Mouse (Mus musculus): ENCODE data around the gene Hsd17b1. TPM values are rescaled to one million over a fixed set of nuclear protein-coding genes. Genes with fewer than 3 reads are reported as not detected.
"Not testable (repeated sequence)": the region's sequence is repeated elsewhere in the genome, so short reads cannot be mapped to it uniquely, and the experiment has no call there.

Gene Hsd17b1
- polyA plus RNA-seq, 1 experiment from 2014 or later: 0.35 TPM

DNA sequence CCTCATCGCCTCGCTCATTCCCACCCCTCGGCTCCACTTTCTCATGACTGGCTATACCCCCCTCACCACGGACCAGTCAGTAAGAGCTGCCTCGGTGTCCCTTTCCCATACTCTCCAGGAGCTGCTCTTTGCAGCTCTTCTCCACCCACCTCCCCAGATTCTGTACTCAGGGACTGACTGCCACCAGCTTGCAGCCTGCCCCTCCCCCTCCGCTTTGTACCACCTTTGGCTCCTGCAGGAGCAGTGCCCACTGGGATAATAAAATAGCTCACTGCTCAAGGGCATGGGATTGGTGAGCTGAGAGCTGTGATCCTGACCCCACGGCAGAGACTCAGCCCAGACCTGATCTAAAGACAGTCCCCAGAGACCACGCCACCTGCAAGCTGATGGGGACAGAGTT, 46.3 kb downstream of the Hsd17b1 start:
- not testable (repeated sequence) for H3K4me1 ChIP-seq (ENCODE audit: control insufficient read depth, insufficient read depth, low read length); H3K9ac ChIP-seq (replicated peaks; ENCODE audit: low read depth, low read length); H3K27me3 ChIP-seq (ENCODE audit: control insufficient read depth, insufficient read depth, low read length); H3K4me3 ChIP-seq (ENCODE audit: low read depth, low read length); H3K4me2 ChIP-seq (ENCODE audit: low read depth, low read length); H3K9me3 ChIP-seq (ENCODE audit: control insufficient read depth, low read length); ATAC-seq (ENCODE audit: low read depth); H3K27ac ChIP-seq (ENCODE audit: low read depth, low read length)
- peaks cover 23% of the 10 kb centered on the region; the same call in 1 of the 2 replicates for H3K36me3 ChIP-seq (ENCODE audit: control insufficient read depth, insufficient read depth, low read length)
- 97% methylated on average over 8 of the region's 8 CpGs for WGBS

DNA sequence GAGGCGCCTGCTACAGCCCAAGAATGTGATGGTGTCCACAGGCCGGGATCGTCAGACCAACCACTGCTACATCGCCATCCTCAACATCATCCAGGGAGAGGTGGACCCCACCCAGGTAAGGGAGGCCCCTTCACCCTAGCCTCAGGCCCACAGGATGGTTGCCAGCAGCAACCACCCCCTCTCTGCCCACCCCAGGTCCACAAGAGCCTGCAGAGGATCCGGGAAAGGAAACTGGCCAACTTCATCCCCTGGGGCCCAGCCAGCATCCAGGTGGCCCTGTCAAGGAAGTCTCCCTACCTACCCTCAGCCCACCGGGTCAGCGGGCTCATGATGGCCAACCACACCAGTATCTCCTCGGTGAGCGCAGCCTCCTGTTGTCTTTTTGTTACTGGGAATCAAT, 46.8 kb downstream of the Hsd17b1 start:
- H3K9me3 ChIP-seq (ENCODE audit: control insufficient read depth, low read length); H3K4me2 ChIP-seq (ENCODE audit: low read depth, low read length); H3K27me3 ChIP-seq (ENCODE audit: control insufficient read depth, insufficient read depth, low read length); H3K9ac ChIP-seq (replicated peaks; ENCODE audit: low read depth, low read length); ATAC-seq (ENCODE audit: low read depth); H3K27ac ChIP-seq (ENCODE audit: low read depth, low read length); H3K4me3 ChIP-seq (ENCODE audit: low read depth, low read length); H3K4me1 ChIP-seq (ENCODE audit: control insufficient read depth, insufficient read depth, low read length): not testable (repeated sequence)
- H3K36me3 ChIP-seq (ENCODE audit: control insufficient read depth, insufficient read depth, low read length): peaks cover 23% of the 10 kb centered on the region; the same call in 1 of the 2 replicates
- 98% methylated on average over 6 of the region's 9 CpGs for WGBS

DNA sequence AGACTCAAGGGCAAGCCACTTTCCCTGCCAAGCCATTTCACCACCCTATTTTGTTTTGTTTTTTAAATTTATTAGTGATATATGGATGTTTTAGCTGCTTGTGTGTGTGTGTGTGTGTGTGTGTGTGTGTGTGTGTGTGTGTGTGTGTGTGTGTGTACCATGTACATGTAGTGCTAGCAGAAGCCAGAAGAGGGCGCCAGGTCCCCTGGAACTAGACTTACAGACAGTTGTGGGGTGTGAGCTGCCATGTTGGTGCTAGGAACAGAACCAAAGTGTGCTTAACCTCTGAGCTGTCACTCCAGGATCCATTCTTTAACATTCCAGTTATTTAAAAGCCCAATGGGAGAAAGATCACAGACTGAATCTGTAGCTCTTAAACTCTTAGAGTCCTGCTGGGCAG, 48.9 kb downstream of the Hsd17b1 start:
- H3K9ac ChIP-seq (replicated peaks; ENCODE audit: low read depth, low read length): no peak overlapping the region
- no peak overlapping the region for H3K4me3 ChIP-seq (ENCODE audit: low read depth, low read length)
- ATAC-seq (ENCODE audit: low read depth): no peak
- H3K4me2 ChIP-seq (ENCODE audit: low read depth, low read length): no peak overlapping the region
- no peaks in the 10 kb centered on the region for H3K27me3 ChIP-seq (ENCODE audit: control insufficient read depth, insufficient read depth, low read length)
- H3K36me3 ChIP-seq (ENCODE audit: control insufficient read depth, insufficient read depth, low read length): peaks cover 23% of the 10 kb centered on the region; the same call in 1 of the 2 replicates
- 75% methylated on average over 1 of the region's 1 CpGs for WGBS
- no peaks in the 10 kb centered on the region for H3K9me3 ChIP-seq (ENCODE audit: control insufficient read depth, low read length)
- no peak overlapping the region for H3K27ac ChIP-seq (ENCODE audit: low read depth, low read length)
- H3K4me1 ChIP-seq (ENCODE audit: control insufficient read depth, insufficient read depth, low read length): no peaks in the 10 kb centered on the region

DNA sequence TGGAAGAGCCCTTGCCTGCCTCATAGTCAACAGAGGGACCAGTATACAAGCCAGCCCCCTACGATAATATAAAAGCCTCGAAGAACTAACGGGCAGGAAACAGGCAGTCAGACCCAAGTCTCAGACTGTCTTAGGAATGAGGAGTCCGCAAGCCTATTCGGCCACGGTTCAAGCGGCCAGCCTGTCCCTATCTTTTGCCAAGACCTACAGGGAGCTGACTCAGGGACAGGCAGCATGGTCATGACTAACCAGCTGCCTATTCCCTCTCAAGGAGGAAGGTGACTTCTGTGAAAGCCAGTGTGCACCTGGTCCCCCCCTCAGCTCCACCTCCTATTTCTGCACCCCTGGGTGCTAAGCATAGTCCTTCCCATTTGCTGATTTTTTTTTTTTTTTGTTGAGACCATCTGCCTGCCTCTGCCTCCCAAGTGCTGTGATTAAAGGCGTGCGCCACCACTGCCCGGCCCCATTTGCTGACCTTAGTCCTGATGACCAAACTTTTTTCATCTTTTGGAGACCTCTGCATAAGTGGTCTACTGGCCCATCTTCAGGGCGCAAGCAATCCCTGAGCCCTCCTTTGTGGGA, 50.9 kb downstream of the Hsd17b1 start:
- WGBS: 88% methylated on average over 11 of the region's 11 CpGs
- no peak overlapping the region for H3K27ac ChIP-seq (ENCODE audit: low read depth, low read length)
- no peaks in the 10 kb centered on the region for H3K27me3 ChIP-seq (ENCODE audit: control insufficient read depth, insufficient read depth, low read length)
- H3K4me1 ChIP-seq (ENCODE audit: control insufficient read depth, insufficient read depth, low read length): no peaks in the 10 kb centered on the region
- H3K9me3 ChIP-seq (ENCODE audit: control insufficient read depth, low read length): no peaks in the 10 kb centered on the region
- no peak for ATAC-seq (ENCODE audit: low read depth)
- H3K9ac ChIP-seq (replicated peaks; ENCODE audit: low read depth, low read length): no peak overlapping the region
- H3K4me3 ChIP-seq (ENCODE audit: low read depth, low read length): no peak overlapping the region
- H3K4me2 ChIP-seq (ENCODE audit: low read depth, low read length): no peak overlapping the region
- peaks cover 14% of the 10 kb centered on the region; the same call in 1 of the 2 replicates for H3K36me3 ChIP-seq (ENCODE audit: control insufficient read depth, insufficient read depth, low read length)

Small RNAs within 50 kb of the gene (microRNA-seq; reads per million reads assigned to microRNA genes)
- 0.85 reads per million for gene Mir6928

Other genes with a start within 250 kb of the Hsd17b1 start
- 17.3 and 19.7 TPM in 2 replicates for gene Stat5b, start 227.7 kb upstream of the Hsd17b1 start, polyA plus RNA-seq (2014; fragmentation: Nextera tagmentation; extraction: Ambion mirVana)
- gene Stat5a, start 219.1 kb upstream of the Hsd17b1 start, polyA plus RNA-seq (2014; fragmentation: Nextera tagmentation; extraction: Ambion mirVana): 1.3 and 1.8 TPM in 2 replicates
- gene Stat3, start 138.9 kb upstream of the Hsd17b1 start, polyA plus RNA-seq (2014; fragmentation: Nextera tagmentation; extraction: Ambion mirVana): 45.6 and 77.7 TPM in 2 replicates
- 5.3 and 20.4 TPM in 2 replicates for gene Cavin1, start 107.5 kb upstream of the Hsd17b1 start, polyA plus RNA-seq (2014; fragmentation: Nextera tagmentation; extraction: Ambion mirVana)
- 147 and 175 TPM in 2 replicates for gene Atp6v0a1, start 69.0 kb upstream of the Hsd17b1 start, polyA plus RNA-seq (2014; fragmentation: Nextera tagmentation; extraction: Ambion mirVana)
- 7.0 and 9.8 TPM in 2 replicates for gene Naglu, start 8.4 kb upstream of the Hsd17b1 start, polyA plus RNA-seq (2014; fragmentation: Nextera tagmentation; extraction: Ambion mirVana)
- 38.3 and 39.2 TPM in 2 replicates for gene Coasy, start 4.2 kb downstream of the Hsd17b1 start, polyA plus RNA-seq (2014; fragmentation: Nextera tagmentation; extraction: Ambion mirVana)
- gene Mlx, start 8.9 kb downstream of the Hsd17b1 start, polyA plus RNA-seq (2014; fragmentation: Nextera tagmentation; extraction: Ambion mirVana): 84.6 and 95.7 TPM in 2 replicates
- gene Psmc3ip, start 17.0 kb downstream of the Hsd17b1 start, polyA plus RNA-seq (2014; fragmentation: Nextera tagmentation; extraction: Ambion mirVana): 17.0 and 19.0 TPM in 2 replicates
- 10.6 and 17.6 TPM in 2 replicates for gene Retreg3, start 41.5 kb downstream of the Hsd17b1 start, polyA plus RNA-seq (2014; fragmentation: Nextera tagmentation; extraction: Ambion mirVana)
- gene Tubg1, start 41.5 kb downstream of the Hsd17b1 start, polyA plus RNA-seq (2014; fragmentation: Nextera tagmentation; extraction: Ambion mirVana): 63.3 and 63.7 TPM in 2 replicates
- 48.5 and 62.6 TPM in 2 replicates for gene Tubg2, start 77.5 kb downstream of the Hsd17b1 start, polyA plus RNA-seq (2014; fragmentation: Nextera tagmentation; extraction: Ambion mirVana)
- 7.5 and 8.3 TPM in 2 replicates for gene Cntnap1, start 92.1 kb downstream of the Hsd17b1 start, polyA plus RNA-seq (2014; fragmentation: Nextera tagmentation; extraction: Ambion mirVana)
- gene Plekhh3, start 92.9 kb downstream of the Hsd17b1 start, polyA plus RNA-seq (2014; fragmentation: Nextera tagmentation; extraction: Ambion mirVana): 7.2 and 10.5 TPM in 2 replicates
- 0.12 and 0.30 TPM in 2 replicates for gene Ccr10, start 97.0 kb downstream of the Hsd17b1 start, polyA plus RNA-seq (2014; fragmentation: Nextera tagmentation; extraction: Ambion mirVana)
- gene Ezh1, start 148.1 kb downstream of the Hsd17b1 start, polyA plus RNA-seq (2014; fragmentation: Nextera tagmentation; extraction: Ambion mirVana): 28.4 and 30.7 TPM in 2 replicates
- 63.1 and 103 TPM in 2 replicates for gene Ramp2, start 167.6 kb downstream of the Hsd17b1 start, polyA plus RNA-seq (2014; fragmentation: Nextera tagmentation; extraction: Ambion mirVana)
- 121 and 134 TPM in 2 replicates for gene Vps25, start 175.3 kb downstream of the Hsd17b1 start, polyA plus RNA-seq (2014; fragmentation: Nextera tagmentation; extraction: Ambion mirVana)
- 4.2 and 5.9 TPM in 2 replicates for gene Wnk4, start 182.2 kb downstream of the Hsd17b1 start, polyA plus RNA-seq (2014; fragmentation: Nextera tagmentation; extraction: Ambion mirVana)
- gene Cntd1, start 200.6 kb downstream of the Hsd17b1 start, polyA plus RNA-seq (2014; fragmentation: Nextera tagmentation; extraction: Ambion mirVana): 0.75 and 0.86 TPM in 2 replicates
- 242 and 258 TPM in 2 replicates for gene Coa3, start 200.7 kb downstream of the Hsd17b1 start, polyA plus RNA-seq (2014; fragmentation: Nextera tagmentation; extraction: Ambion mirVana)
- 178 and 182 TPM in 2 replicates for gene Becn1, start 223.9 kb downstream of the Hsd17b1 start, polyA plus RNA-seq (2014; fragmentation: Nextera tagmentation; extraction: Ambion mirVana)
- 73.3 and 88.3 TPM in 2 replicates for gene Psme3, start 237.8 kb downstream of the Hsd17b1 start, polyA plus RNA-seq (2014; fragmentation: Nextera tagmentation; extraction: Ambion mirVana)
- gene Aoc2, start 246.7 kb downstream of the Hsd17b1 start, polyA plus RNA-seq (2014; fragmentation: Nextera tagmentation; extraction: Ambion mirVana): 1.7 and 2.0 TPM in 2 replicates